Mouse (Mus musculus) kidney, postnatal 10 days (tissue): ENCODE measurements at regions not wholly inside any gene's neighbourhood (a gene's known extent, or its start where the extent isn't known, plus 50 kb on each side); places are given as distances from the start of the nearest gene placed in this dataset.
"Not testable (repeated sequence)": the region's sequence is repeated elsewhere in the genome, so short reads cannot be mapped to it uniquely, and the experiment has no call there.

Source experiments
- DNase-seq: peaks from one replicate; pipeline ENCODE4 v3.0.0; 2021; ENCODE audit warnings: mixed read lengths

DNA sequence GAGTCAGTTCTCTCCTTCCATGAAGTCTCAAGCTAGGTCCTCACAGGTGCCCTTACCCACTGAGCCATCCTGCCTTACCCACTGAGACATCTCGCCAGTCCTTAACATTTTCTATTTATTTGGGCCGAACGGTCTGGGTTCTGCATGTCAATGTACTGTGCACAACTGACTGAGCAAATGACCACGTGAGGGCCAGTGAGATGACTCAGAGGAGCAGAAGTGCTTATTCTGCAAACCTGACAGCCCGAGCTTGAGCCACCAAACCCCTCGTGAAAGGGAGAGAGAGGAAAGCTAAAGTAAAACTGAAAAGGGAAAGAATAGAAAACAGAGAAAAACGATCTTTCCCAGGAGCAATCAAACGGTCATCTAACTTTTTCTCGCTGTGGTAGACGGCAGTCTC lies 52.2 kb upstream of the Nmd3 start:
- DNase-seq: no peak

- DNase-seq: no peak
These were observed 54.0 kb upstream of the Nmd3 start for GRCm38 (mm10) chr3:69667820-69668219.

DNA sequence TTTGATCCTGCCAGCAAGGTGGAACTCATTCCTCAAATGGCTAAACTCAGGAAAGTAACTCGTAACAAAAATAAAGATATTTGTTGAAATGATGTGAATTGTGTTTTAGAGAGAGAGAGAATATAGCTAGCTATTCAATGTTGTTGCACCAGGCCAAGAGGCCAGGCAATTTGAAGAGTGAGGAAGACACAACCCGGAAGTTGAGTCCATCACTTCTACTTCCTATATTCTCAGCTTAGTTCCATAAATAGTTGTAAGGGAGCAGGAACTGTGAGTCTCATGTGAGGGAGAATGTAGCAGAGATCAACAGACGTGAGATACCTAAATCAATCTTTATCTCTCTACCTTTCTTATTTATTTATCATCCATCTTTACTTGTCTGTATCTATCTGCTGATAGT lies 54.4 kb upstream of the Nmd3 start:
- no peak for DNase-seq

- DNase-seq: no peak
These were observed 57.5 kb upstream of the Nmd3 start for GRCm38 (mm10) chr3:69664277-69664676.

- DNase-seq: no peak
These were observed 59.4 kb upstream of the B3galnt1 start for GRCm38 (mm10) chr3:69658185-69658584.

GRCm38 (mm10) chr3:69657570-69657969 lies 58.8 kb upstream of the B3galnt1 start:
- DNase-seq: no peak

DNA sequence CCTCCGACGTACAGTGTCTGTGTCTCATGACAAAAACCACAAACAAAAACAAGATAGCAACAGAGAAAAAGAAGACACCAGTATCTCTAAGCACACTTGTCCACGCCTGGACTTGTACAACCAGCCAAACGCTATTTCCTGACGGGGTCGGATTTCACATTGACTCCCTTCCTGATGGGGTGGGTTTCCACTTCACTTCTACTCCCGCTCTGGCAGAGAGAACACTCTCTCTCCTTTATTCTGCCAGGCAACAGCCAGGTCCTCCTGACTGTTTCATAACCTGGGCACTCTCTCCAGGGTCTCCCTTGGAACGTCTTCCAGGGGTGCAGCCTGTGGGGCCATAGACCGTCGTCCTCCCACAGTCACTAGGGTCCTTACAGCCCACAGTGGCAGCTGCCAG lies 56.9 kb upstream of the B3galnt1 start:
- not testable (repeated sequence) for DNase-seq

DNA sequence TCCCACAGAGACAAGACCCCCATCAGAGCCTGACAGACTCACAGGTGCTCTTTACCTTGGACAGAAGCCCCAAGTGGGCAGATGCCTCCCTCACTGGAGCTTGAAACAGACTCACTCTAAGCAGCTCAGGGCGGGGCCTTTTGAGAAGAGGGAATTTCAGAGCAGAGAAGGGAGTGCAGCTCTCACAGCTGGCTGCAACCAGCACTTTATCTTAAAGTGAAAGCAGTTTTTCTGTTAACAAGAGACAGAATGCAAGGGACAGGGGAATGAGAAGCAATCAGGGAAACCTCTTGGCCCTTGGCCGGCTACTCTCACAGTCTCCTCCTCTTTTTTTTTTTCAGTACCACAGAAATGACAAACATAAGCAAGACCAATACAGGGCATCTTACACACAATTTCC lies 56.2 kb upstream of the B3galnt1 start:
- DNase-seq: peak; percentile 29

DNA sequence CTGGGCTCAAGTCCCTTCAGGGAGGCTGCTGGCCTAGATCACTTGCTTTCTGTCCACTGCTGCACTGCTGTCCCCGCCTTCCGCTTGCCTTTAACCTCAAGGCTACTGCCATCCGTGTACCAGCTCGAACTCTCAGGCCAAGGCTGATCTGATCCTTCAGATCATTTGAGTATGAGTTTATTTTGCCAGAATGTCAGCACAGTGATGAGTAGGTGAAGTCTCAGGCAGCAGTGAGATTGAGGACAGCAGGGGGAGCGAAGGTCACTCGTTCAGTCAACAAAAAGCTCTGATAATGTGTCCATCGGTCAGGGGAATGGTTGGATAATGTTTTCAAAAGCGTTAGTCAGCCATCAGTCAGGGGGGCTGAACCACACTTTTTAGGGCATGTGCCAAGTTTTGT lies 54.6 kb upstream of the B3galnt1 start:
- not testable (repeated sequence) for DNase-seq

DNA sequence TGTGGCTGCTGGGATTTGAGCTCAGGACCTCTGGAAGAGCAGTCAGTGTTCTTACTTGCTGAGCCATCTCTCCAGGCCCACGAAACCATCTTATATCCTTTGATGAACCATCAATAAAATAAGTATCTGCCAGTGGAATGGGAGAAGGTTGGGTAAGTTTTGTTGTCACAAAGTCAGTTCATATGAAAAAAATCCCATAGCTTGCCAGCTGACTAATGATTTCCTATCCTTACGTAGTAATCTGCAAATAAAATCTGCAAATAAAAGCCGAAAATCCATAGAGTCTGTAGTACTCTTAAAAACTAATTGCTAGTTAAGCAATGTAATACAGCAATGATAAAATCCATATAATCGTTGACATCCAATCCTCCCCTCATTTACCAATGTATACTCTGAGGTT lies 50.8 kb upstream of the B3galnt1 start:
- no peak for DNase-seq
